Mouse (Mus musculus) stomach, postnatal 0 days (tissue): ENCODE measurements at regions not wholly inside any gene's neighbourhood (a gene's known extent, or its start where the extent isn't known, plus 50 kb on each side); places are given as distances from the start of the nearest gene placed in this dataset.

Experiments
- ATAC-seq: fragments of 200-750 bp; cut with Nextera tagmentation; 2 replicates; pipeline ENCODE4 v1.8.0; 2017; ENCODE audit not compliant: low FRiP score, low TSS enrichment
- DNase-seq: peaks from one replicate; pipeline ENCODE4 v3.0.0-alpha.2; 2016; ENCODE audit warnings: low spot score
- H3K27ac ChIP-seq: fragments of 300-500 bp; sonication (generic); replicated peaks from 2 replicates; pipeline ENCODE4 v1.5.1; 2014; ENCODE audit warnings: mild to moderate bottlenecking, control low read depth
- H3K27me3 ChIP-seq: fragments of 300-500 bp; sonication (generic); 2 replicates; pipeline ENCODE4 v1.6.1; 2014; ENCODE audit warnings: low read length; ENCODE audit not compliant: control insufficient read depth, insufficient read depth
- H3K36me3 ChIP-seq: fragments of 300-500 bp; sonication (generic); 2 replicates; pipeline ENCODE4 v1.6.1; 2014; ENCODE audit warnings: low read length, mixed read lengths; ENCODE audit not compliant: control insufficient read depth, insufficient read depth
- H3K4me1 ChIP-seq: fragments of 300-500 bp; sonication (generic); replicated peaks from 2 replicates; pipeline ENCODE4 v1.6.1; 2014; ENCODE audit warnings: antibody characterized with exemption; ENCODE audit not compliant: control insufficient read depth, insufficient read depth
- H3K4me2 ChIP-seq: fragments of 300-500 bp; sonication (generic); replicated peaks from 2 replicates; pipeline ENCODE4 v1.6.1; 2014; ENCODE audit warnings: low read depth, mild to moderate bottlenecking, control low read depth, moderate library complexity
- H3K4me3 ChIP-seq: fragments of 300-500 bp; sonication (generic); 2 replicates; pipeline ENCODE4 v1.5.1; 2014; ENCODE audit warnings: low read depth, low read length, control low read depth
- H3K9ac ChIP-seq: fragments of 300-500 bp; sonication (generic); 2 replicates; pipeline ENCODE4 v1.6.1; 2014; ENCODE audit warnings: mild to moderate bottlenecking, low read length, control low read depth, mixed read lengths
- H3K9me3 ChIP-seq: fragments of 300-500 bp; sonication (generic); 2 replicates; pipeline ENCODE4 v1.6.1; 2016; ENCODE audit warnings: low read length; ENCODE audit not compliant: control insufficient read depth
- CTCF ChIP-seq: IDR thresholded peaks from 2 replicates; pipeline ENCODE4 v1.5.1; 2016; ENCODE audit warnings: antibody characterized with exemption, low read depth, mild to moderate bottlenecking, moderate library complexity
- EP300 ChIP-seq: optimal IDR thresholded peaks from 2 replicates; pipeline ENCODE3; 2016; ENCODE audit warnings: antibody characterized with exemption
- WGBS: fragments of 180-500 bp; shearing (Covaris S2); extraction: QIAGEN DNeasy Blood & Tissue Kit; methylation state at CpG from one replicate; pipeline ENCODE4 v1.1.7; 2014; 5-methylcytosine and 5-hydroxymethylcytosine counted together

DNA sequence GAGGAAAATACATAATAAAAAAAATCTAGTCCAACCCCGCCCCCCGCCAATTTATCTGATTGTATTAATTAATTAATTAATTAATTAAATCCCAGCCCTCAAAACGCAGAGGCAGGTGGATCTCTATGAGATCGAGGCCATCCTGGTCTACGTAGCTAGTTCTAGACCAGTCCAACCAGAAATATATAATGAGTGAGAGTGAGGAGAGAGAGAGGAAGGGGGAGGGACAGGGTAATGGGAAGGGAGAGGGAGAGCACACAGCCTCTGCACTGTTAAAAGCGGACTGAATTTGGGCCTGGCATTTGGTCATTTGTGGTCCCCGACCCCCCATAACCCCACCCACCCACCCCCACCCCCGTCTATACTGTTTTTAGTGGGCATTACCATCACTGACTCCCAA, 221.5 kb downstream of the Ipo11 start:
- Histone ChIP-seq H3K27ac (no peak overlapping the region), H3K9me3 (no peaks in the 10 kb centered on the region), H3K9ac (no peak overlapping the region), H3K4me2 (no peak overlapping the region), H3K4me3 (no peak overlapping the region), H3K27me3 (no peaks in the 10 kb centered on the region), H3K4me1 (no peaks in the 10 kb centered on the region), H3K36me3 (no peaks in the 10 kb centered on the region)
- TF ChIP-seq EP300 (no peak), CTCF (no peak)
- WGBS, result 79% methylated on average over 8 of the region's 8 CpGs
- DNase-seq, result no peak
- ATAC-seq, result no peak

DNA sequence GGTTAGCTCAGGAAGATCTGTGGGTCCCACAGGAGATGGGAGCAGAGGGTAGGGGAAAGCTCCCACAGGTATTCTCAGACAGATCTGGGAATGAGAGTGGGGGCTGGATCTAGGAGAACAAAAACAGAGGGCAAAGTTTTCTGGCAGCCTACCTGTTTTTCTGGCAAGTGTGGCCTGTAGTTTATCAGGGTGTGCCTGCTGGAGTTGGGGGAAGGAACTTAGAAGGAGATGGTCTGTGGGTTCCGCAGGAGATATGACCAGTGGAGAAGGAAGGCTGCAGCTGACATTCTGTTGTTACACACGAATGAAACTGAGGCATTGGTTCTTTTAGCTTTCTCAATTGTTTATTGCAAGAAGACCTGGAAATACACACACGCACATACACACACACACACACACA, 226.2 kb downstream of the Ipo11 start:
- DNase-seq (no peak), ATAC-seq (no peak)
- 74% methylated on average over 3 of the region's 3 CpGs for WGBS
- Histone ChIP-seq H3K4me3 (no peak overlapping the region), H3K27me3 (no peaks in the 10 kb centered on the region), H3K4me2 (no peak overlapping the region), H3K9ac (no peak overlapping the region), H3K27ac (no peak overlapping the region), H3K9me3 (no peaks in the 10 kb centered on the region), H3K36me3 (no peaks in the 10 kb centered on the region), H3K4me1 (no peaks in the 10 kb centered on the region)
- no peak for TF ChIP-seq CTCF
- no peak for TF ChIP-seq EP300

DNA sequence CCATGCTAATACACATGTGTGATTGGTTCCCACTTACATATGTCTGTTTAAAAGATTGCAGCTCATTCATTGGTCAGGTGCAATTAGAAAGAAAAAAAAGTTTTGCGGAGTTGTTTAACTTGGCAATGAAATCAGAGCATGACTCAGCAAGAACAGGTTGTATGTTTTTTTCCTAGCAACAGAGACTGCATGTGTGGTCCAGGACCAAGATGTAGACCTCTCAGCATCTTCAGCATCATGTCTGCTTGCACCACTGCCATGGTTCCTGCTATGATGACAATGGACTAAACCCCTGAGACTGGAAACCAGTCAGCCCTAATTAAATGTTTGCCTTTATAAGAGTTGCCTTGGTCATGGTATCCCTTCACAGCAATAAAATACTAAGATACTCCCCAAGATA, 236.4 kb downstream of the Ipo11 start:
- Histone ChIP-seq H3K36me3 (no peaks in the 10 kb centered on the region), H3K27ac (no peak overlapping the region), H3K4me2 (no peak overlapping the region), H3K9me3 (no peaks in the 10 kb centered on the region), H3K27me3 (no peaks in the 10 kb centered on the region), H3K4me1 (no peaks in the 10 kb centered on the region), H3K4me3 (no peak overlapping the region), H3K9ac (no peak overlapping the region)
- DNase-seq (no peak), ATAC-seq (no peak)
- TF ChIP-seq EP300 (no peak), CTCF (no peak)
- 70% methylated on average over 1 of the region's 1 CpGs for WGBS

DNA sequence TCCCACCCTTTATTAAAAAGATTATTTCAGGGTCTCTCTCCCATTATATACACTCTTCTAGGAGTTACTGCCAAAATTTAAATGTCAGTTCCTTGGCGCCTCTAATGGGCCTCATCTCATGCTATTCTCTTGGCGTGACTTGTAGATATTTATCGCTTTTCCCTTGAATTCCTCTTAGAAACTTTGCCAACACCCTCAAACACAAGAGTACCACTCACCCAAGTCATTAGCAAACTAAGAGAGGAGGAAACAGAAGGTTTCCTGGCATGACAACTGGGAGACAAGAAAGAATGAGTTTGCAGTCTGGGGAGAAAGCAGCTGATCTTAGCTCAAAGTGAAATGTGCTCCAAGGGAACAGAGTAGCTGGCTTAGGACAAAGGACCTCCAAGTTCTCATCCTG, 236.8 kb downstream of the Ipo11 start:
- TF ChIP-seq EP300, result no peak
- no peak for TF ChIP-seq CTCF
- Histone ChIP-seq H3K4me1 (no peaks in the 10 kb centered on the region), H3K4me3 (no peak overlapping the region), H3K9me3 (no peaks in the 10 kb centered on the region), H3K27me3 (no peaks in the 10 kb centered on the region), H3K27ac (no peak overlapping the region), H3K9ac (no peak overlapping the region), H3K36me3 (no peaks in the 10 kb centered on the region), H3K4me2 (no peak overlapping the region)
- 74% methylated on average over 3 of the region's 3 CpGs for WGBS
- ATAC-seq, result no peak
- DNase-seq, result no peak

DNA sequence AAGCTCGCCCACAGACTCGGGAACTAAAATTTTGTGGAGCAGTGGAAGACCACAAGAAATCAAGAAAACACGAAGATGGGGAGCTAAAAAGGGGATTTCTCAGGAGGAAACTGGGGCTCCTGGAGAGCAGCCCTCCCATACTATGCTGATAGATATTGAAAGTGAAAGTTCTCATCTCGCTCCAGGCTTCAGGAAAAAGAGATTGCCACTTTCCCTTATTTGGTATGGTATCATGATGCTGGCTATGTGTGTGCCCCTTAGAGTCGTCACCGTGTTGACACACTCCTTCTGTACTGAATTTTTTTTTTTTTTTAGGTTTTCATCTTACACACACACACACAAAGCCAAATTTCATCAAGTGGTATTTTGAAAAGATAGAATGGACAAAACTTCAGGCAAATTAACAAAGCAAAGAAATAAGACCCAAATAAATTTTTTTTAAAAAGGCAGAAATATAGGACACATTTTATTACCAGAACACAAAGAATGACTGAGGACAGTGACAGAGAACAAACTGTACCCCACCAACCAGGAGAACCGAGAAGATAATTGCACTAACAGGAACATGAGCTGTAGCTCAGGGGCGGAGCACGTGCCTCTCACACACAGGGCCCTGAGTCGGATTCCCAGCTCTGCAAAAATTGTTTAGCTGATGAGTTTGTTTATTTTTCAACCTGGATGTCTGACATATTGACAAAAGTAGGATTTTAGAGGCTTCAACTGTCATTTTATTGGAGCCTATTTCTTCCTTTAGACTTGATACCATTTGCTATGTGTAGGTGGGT, 244.8 kb downstream of the Ipo11 start:
- Histone ChIP-seq H3K4me1 (no peaks in the 10 kb centered on the region), H3K4me2 (no peak overlapping the region), H3K27me3 (no peaks in the 10 kb centered on the region), H3K36me3 (no peaks in the 10 kb centered on the region), H3K4me3 (no peak overlapping the region), H3K9me3 (no peaks in the 10 kb centered on the region), H3K9ac (no peak overlapping the region), H3K27ac (no peak overlapping the region)
- ATAC-seq (no peak), DNase-seq (no peak)
- TF ChIP-seq CTCF, result no peak
- no peak for TF ChIP-seq EP300
- WGBS, result 69% methylated on average over 10 of the region's 10 CpGs

DNA sequence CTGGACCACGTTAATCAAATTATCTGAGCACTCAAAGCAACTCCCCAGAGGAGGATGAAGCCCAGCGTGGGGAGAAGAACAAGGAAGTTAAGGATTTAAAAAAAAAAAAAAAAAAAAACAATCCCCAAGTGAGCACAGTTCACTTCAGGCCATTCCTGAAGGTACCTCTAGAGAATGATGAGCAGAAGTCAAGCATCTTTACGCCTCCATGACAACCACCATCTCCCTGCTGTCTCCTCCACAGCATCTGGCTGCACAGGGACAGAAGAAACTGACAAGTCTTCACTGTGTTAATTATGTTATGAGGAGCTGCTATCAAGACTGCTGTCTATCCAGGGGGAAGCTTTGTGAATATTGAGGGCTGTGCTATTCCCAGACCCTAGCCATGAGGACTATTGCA, 246.6 kb downstream of the Ipo11 start:
- Histone ChIP-seq H3K9me3 (no peaks in the 10 kb centered on the region), H3K36me3 (no peaks in the 10 kb centered on the region), H3K4me1 (no peaks in the 10 kb centered on the region), H3K27me3 (no peaks in the 10 kb centered on the region), H3K27ac (no peak overlapping the region), H3K4me2 (no peak overlapping the region), H3K4me3 (no peak overlapping the region), H3K9ac (no peak overlapping the region)
- ATAC-seq (no peak), DNase-seq (no peak)
- 68% methylated on average over 3 of the region's 3 CpGs for WGBS
- TF ChIP-seq EP300 (no peak), CTCF (no peak)
